Mouse (Mus musculus): ENCODE measurements at regions not wholly inside any gene's neighbourhood (a gene's known extent, or its start where the extent isn't known, plus 50 kb on each side); places are given as distances from the start of the nearest gene placed in this dataset.

- TF ChIP-seq CTCF (IDR thresholded peaks at IDR 0.05; ENCODE audit: control insufficient read depth, insufficient read depth, low read length): no peak
- no peak for TF ChIP-seq POLR2A (IDR thresholded peaks at IDR 0.05; ENCODE audit: borderline replicate concordance, control insufficient read depth, low read depth, low read length)
These were observed 207.2 kb downstream of the Etv1 start for GRCm38 (mm10) chr12:38986346-38986745.
